Mouse (Mus musculus) T-helper 17 cell (primary cell): ENCODE results near the gene Nme3.

Experiments
- in situ Hi-C, 2 experiments: fragments of 300-600 bp; cut with MboI, MseI; formaldehyde crosslinking; loops; 1 replicate in 1 of 2; 2 replicates in 1 of 2; pipeline ENCODE4 v1.15.1; 2025; ENCODE audit warnings: high pct_unique_total_duplicates in 2 of 2

Nme3 gene

GRCm38 (mm10) chr17:24896241-24896992, at the start of gene Nme3:
Gene Nme3 (plus strand): TSS chr17:24896500.
- in situ Hi-C loops = no loop called here

- in situ Hi-C loops = no loop called here
Measured at GRCm38 (mm10) chr17:24847386-24847785, 48.9 kb upstream of the Nme3 start.

- in situ Hi-C loops = no loop called here
Measured at GRCm38 (mm10) chr17:24848600-24849031, 47.7 kb upstream of the Nme3 start.

- in situ Hi-C loops = loop anchor here in 1 of 2 experiments (10.0 kb wide), 1 partner anchor 1555 kb away; no protein-coding TSS in a partner anchor
Measured at GRCm38 (mm10) chr17:24849733-24850064, 46.6 kb upstream of the Nme3 start.

DNA sequence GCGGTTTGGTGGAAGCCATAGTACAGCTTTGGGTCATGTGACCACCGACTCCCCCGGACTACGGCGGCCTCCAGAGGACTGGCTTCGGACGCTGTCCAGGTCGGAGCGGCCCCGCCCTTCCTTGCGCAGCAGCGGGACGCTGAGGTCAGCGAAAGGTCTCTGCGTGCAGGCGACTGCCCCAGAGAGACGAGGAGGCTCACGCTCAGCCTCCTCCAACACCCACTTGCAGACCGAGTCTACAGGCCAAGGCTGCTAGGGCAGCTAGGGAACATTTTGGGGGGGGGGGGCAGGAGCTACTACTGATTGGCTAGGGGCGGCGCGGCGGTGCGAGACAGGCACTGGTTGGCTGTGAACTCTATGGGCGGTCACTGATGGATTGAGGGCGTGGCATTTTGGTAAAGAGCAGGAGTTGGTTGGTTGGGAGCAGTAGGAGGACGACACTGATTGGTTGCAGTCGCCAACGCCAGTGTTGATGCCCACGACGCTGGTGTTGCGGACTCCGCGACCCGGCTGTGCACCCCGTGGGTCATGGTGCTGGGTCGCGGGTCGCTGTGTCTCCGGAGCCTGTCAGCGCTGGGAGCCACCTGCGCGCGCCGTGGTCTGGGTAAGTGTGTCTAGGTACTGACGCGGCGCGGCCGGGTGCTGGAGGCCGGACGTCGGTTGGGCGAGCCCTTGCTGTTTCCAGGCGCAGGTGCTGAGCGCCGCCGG, 46.1 kb upstream of the Nme3 start, which contains the start of gene Fahd1:
Gene Fahd1 (minus strand): TSS at position 300 of the 708 bp plus-strand sequence.
- in situ Hi-C loops = loop anchor here in 1 of 2 experiments (10.0 kb wide), 1 partner anchor 1555 kb away; no protein-coding TSS in a partner anchor

- in situ Hi-C loops = loop anchor here in 1 of 2 experiments (10.0 kb wide), 1 partner anchor 1554 kb away; no protein-coding TSS in a partner anchor
Measured at GRCm38 (mm10) chr17:24850773-24851127, 45.5 kb upstream of the Nme3 start.

DNA sequence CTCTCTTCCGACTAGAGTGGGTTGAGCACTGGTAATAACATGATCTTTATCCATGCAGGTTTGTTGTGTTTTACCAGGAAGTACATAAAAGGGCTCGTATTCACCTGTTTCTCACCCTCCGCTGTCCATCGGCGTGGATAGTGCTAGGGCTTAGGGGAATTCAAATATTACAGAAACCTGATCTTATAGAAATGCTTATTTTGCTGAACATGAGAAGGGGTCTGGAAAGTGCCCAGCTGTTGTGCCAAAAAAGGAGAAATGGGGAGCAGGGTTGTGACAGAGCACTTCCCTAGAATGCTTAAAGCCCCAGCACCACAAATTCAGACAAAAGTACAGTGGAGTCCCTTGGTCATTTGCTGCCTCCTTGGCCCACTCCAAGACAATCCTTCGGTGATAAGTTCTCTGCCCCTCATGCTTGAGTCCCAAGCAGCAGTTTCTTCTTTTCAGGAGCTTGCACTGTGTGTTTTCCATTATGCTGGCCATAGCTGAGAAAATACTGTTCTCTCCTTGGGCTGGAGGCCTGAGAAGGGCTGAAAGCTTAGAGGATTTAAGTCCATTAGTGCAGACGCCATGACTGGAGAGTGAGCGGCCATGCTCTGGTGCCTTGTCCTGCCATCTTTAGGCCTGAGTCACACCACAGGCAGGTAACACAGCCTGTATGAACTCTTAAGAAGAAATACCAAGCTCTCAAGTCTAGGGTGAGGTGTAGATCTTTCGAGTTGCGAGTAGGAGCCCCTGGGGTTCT, 44.7 kb upstream of the Nme3 start:
- in situ Hi-C loops = loop anchor here in 1 of 2 experiments (10.0 kb wide), 1 partner anchor 1553 kb away; no protein-coding TSS in a partner anchor

DNA sequence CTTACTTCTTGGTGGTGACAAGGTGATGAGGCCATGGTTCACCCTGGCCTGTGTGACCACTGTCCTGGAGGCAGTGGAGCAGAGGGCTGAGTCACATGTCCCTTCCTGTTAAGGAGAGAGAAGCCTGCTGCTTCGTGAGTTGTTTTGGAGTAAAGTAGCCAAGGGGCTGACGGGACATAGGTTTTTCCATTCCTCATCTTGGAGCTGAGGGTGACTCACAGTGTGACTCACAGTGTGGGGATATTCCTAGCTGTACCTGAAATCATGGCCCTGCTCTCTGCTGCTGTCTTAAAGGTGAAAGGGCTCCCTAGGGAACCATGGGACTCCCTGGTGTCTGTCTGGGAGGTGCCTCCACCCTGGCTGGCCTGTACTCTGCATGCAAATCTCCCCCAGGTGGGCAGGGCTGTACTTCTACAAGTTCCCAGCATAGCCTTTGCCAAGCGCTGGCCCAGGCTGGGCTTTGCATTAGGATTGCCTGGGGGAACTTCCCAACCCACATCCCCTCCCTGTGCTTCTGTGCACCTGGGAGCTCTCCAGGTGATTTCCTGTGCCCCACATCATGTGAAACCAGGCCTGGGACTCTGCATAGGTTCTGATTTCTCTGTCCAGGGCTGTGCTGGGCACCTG, 40.3 kb upstream of the Nme3 start:
- in situ Hi-C loops = loop anchor here in 1 of 2 experiments (10.0 kb wide), 1 partner anchor 1549 kb away; no protein-coding TSS in a partner anchor

DNA sequence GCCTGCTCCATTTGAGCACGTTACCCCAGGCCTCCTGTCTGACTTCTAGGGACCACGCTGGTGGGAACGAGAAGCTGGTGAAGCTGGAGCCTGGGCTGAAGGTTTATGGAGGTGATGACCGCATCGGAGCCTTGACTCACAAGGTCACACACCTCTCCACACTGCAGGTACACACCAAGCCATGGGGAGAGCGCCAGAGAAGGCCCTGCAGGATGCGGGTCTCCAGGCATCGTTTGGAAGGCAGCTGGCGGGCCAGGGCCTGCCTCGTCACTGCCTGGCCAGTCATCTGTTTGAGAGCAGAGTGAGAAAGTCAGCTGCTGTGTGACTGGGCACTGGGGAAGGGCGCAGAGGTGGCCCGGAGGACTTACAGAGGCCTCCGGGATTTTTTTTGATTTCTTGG, 39.7 kb upstream of the Nme3 start:
- in situ Hi-C loops = loop anchor here in 1 of 2 experiments (10.0 kb wide), 1 partner anchor 1548 kb away; no protein-coding TSS in a partner anchor

- in situ Hi-C loops = loop anchor here in 1 of 2 experiments (10.0 kb wide), 1 partner anchor 1547 kb away; no protein-coding TSS in a partner anchor
Measured at GRCm38 (mm10) chr17:24857831-24858470, 38.3 kb upstream of the Nme3 start.

DNA sequence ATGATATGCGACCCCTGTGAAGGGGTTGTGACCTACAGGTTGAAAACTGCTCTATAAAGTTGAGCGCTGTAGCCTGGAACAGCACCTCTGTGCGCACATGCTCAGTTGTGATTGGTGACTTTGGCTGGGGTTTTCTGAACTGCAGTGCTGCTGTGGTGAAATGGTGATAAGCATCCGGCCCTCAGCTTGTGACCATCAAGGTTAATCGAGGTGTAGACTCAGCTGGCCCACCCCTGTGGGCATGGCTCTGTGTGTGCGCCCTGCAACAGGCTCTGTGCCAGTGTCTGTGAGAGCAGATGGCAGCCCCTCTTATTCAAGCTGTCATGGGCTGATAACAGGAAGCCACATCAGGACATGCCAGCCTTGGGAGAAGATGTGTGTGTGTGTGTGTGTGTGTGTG, 37.3 kb upstream of the Nme3 start:
- in situ Hi-C loops = loop anchor here in 1 of 2 experiments (10.0 kb wide), 1 partner anchor 1546 kb away; no protein-coding TSS in a partner anchor

DNA sequence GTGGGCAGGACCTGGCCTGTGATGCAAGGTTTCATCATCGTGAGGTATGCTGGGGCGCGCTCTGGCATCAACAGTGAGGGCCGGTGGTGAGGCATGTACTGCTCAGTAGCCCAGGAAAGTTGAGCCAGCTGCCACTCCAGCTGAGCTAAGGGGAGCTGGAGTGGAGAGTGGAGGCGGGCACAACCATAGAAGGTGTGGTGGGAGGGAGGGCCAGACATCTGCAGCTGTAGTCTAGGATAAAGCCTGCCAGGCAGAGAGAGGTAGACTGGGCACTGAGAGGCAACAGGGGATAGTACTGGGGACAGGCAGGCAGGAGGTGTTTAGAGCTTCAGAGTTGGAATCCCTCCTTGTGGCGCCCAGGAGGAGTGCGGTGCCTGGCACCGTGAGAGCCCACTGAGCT, 36.2 kb upstream of the Nme3 start:
- in situ Hi-C loops = no loop called here

- in situ Hi-C loops = no loop called here
Measured at GRCm38 (mm10) chr17:24861785-24862184, 34.5 kb upstream of the Nme3 start.

GRCm38 (mm10) chr17:24865776-24866175, 30.5 kb upstream of the Nme3 start, which contains the start of gene Igfals:
Gene Igfals (plus strand): TSS chr17:24865997.
- in situ Hi-C loops = no loop called here

DNA sequence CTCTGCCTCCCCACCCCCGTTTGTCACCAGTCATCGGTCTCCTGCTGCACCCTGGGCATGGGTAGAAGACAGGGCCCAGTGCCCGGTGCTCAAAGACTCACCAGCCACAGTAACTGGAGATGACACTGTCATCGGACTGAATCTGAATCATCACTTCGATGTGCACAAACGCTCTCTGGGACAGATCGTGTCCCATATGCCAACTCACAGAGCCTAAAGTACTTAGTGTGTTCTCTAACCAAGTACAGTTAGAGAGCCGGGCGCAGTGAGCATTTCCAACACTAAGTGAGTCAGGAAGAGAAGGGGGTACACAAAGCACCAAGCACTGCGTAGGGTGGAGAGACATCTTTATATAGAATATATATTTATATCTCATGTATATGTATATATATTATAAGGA, 28.4 kb upstream of the Nme3 start:
- in situ Hi-C loops = no loop called here

DNA sequence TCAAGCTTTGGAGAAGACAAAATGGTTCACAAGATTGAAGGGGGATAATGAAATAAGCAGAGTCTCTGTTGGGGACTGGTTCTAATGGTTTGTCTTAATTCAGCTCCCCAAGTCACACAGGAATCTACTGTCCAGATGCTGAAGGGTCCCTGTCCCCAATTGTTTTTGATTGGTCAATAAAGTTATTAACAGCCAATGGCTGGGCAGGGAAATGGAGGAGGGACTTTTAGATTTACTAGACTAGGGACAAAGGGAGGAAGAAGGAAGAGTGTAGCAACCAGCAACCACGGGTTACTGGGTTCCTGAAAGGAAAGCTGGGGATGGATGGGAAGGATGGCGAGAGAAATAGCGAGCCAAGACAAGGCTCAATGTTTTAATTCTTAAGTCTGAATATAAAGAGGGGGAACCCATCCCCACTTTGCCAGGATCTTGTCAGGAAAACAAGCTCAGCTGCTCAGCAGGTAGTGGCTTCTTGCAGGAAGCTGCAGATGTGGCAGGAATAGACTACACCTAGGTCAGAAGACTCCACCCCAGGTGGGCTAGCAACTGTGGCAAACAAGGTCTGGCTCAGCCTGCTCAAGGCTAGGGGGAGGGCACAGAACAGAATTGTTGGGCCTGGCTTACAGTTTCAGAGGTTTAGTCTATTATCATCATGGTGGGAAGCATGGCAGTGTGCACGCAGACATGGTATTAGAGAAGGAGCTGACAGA, 22.4 kb upstream of the Nme3 start:
- in situ Hi-C loops = no loop called here

GRCm38 (mm10) chr17:24874405-24874745, 21.9 kb upstream of the Nme3 start:
- in situ Hi-C loops = no loop called here

DNA sequence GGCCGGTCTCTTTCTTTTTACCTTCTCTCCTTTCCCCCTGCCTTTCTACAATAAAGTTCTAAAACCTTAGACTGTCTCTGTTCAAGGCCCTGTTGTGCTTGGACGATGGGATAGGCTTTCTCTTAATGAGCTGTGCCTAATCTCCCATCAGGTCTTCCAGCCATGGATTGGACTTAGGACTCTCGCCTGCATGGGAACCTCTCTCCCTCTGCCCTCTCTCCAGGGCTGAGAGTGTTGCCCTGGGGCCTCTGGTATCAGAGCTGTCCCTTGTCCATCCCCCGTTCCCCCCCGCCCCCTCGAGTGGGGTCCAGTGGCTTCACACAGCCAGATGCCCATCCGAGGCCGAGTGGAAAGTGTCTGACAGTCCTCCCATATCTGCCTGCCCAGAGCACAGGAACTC, 21.3 kb upstream of the Nme3 start:
- in situ Hi-C loops = no loop called here

- in situ Hi-C loops = no loop called here
Measured at GRCm38 (mm10) chr17:24877336-24878116, 18.8 kb upstream of the Nme3 start.

GRCm38 (mm10) chr17:24878117-24878397, 18.2 kb upstream of the Nme3 start:
- in situ Hi-C loops = no loop called here
